Mouse (Mus musculus) neural tube, embryonic 15.5 days (tissue): Measurements from ENCODE around the gene Hist1h1c. TPM values are rescaled to one million over a fixed set of nuclear protein-coding genes. Genes with fewer than 3 reads are reported as not detected.
"Not testable (repeated sequence)": the region's sequence is repeated elsewhere in the genome, so short reads cannot be mapped to it uniquely, and the experiment has no call there.

Experiments
- ATAC-seq: fragments of 200-750 bp; cut with Nextera tagmentation; 2 replicates; pipeline ENCODE4 v1.8.0; 2017; ENCODE audit warnings: mild to moderate bottlenecking, moderate TSS enrichment, moderate library complexity; ENCODE audit not compliant: low FRiP score
- H3K27ac ChIP-seq: fragments of 300-500 bp; sonication (generic); replicated peaks from 2 replicates; pipeline ENCODE4 v1.5.1; 2015; ENCODE audit warnings: mild to moderate bottlenecking, inconsistent platforms
- H3K27me3 ChIP-seq: fragments of 300-500 bp; sonication (generic); replicated peaks from 2 replicates; pipeline ENCODE4 v1.6.1; 2015; ENCODE audit warnings: inconsistent platforms
- H3K36me3 ChIP-seq: fragments of 300-500 bp; sonication (generic); 2 replicates; pipeline ENCODE4 v1.6.1; 2015; ENCODE audit warnings: inconsistent platforms
- H3K4me1 ChIP-seq: fragments of 300-500 bp; sonication (generic); 2 replicates; pipeline ENCODE4 v1.6.1; 2015; ENCODE audit warnings: inconsistent platforms
- H3K4me2 ChIP-seq: fragments of 300-500 bp; sonication (generic); 2 replicates; pipeline ENCODE4 v1.6.1; 2015; ENCODE audit warnings: inconsistent platforms, mild to moderate bottlenecking, moderate library complexity
- H3K4me3 ChIP-seq: fragments of 300-500 bp; sonication (generic); replicated peaks from 2 replicates; pipeline ENCODE4 v1.5.1; 2015; ENCODE audit warnings: mild to moderate bottlenecking, inconsistent platforms
- H3K9ac ChIP-seq: fragments of 300-500 bp; sonication (generic); replicated peaks from 2 replicates; pipeline ENCODE4 v1.6.1; 2015; ENCODE audit warnings: mild to moderate bottlenecking, inconsistent platforms
- H3K9me3 ChIP-seq: fragments of 300-500 bp; sonication (generic); replicated peaks from 2 replicates; pipeline ENCODE4 v1.6.1; 2016; ENCODE audit warnings: inconsistent platforms
- WGBS: fragments of 180-500 bp; shearing (Covaris S2); methylation state at CpG from one replicate; pipeline ENCODE4 v1.1.7; 2015; ENCODE audit warnings: mixed read lengths; 5-methylcytosine and 5-hydroxymethylcytosine counted together
- polyA plus RNA-seq: library from polyadenylated mRNA; unstranded; fragments of >200 nt; fragmentation: Nextera tagmentation; extraction: Ambion mirVana; gene quantifications from 2 replicates; pipeline ENCODE4 v1.2.1, GENCODE M21; 2015

The Hist1h1c gene
- polyA plus RNA-seq, 1 experiment from 2014 or later = 7.4 TPM

DNA sequence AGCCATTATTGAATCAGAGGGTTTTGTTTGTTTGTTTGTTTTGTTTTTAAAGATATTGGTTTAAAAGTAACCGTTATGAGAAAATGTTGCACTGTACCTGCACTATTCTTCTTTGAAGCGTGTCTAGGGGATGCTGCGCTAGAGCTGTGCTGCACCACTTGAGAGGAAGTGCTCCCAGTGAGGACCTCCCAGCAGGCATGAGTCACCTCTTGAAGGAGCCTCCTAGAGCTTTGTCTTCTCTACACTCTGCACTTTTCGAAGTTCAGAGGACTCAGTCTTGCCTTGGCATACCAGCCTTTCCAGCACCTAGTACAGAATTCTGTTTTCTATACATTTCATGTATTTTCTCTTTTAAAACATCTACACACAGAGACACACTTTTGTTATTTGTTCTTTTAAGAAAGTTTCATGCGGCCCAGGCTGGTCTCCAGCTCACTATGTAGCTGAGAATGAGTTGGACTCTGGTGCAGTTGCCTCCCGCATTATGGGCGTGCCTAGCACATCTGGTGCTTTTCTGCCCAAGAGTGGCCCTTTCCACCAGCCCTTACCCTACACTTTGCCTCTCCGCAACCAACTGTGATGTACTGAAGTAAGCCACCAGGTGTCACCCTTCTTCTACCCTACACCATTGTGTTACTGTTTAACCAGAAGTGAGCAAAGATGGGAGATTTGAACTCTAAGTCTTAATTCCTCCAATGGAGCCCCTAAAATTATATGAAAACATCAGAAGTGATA is 37.7 kb upstream of the Hist1h1c start:
- no peaks in the 10 kb centered on the region for H3K9me3 ChIP-seq
- H3K4me1 ChIP-seq = peaks cover 14% of the 10 kb centered on the region; the same call in 1 of the 2 replicates
- no peak overlapping the region for H3K4me3 ChIP-seq
- H3K9ac ChIP-seq = no peak overlapping the region
- WGBS = 28% methylated on average over 8 of the region's 8 CpGs
- H3K27ac ChIP-seq = no peak overlapping the region
- ATAC-seq = no peak
- H3K4me2 ChIP-seq = no peak overlapping the region
- H3K36me3 ChIP-seq = no peaks in the 10 kb centered on the region
- no peaks in the 10 kb centered on the region for H3K27me3 ChIP-seq

DNA sequence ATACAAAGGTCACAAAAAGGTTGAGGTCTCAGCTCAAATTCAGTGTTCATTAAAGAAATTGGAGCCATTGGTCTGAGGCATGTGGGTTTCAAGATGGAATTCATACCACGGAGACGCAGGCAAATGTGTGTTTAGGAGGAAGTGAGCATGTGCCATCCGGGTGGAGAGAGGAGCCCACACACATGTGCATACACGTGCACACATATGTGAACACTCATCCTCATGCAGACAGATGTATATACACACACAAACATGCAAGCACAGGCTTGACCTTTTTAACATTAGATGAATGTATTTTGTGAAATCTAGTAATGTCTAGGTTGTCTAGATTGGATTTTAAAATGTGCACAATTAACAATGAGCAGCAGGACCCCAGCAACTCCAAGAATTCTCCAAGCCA is 36.4 kb upstream of the Hist1h1c start:
- Histone ChIP-seq H3K4me3 (no peak overlapping the region), H3K9me3 (no peaks in the 10 kb centered on the region), H3K4me2 (no peak overlapping the region), H3K27ac (no peak overlapping the region), H3K4me1 (peaks cover 14% of the 10 kb centered on the region; the same call in 1 of the 2 replicates), H3K27me3 (no peaks in the 10 kb centered on the region), H3K36me3 (no peaks in the 10 kb centered on the region), H3K9ac (no peak overlapping the region)
- no peak for ATAC-seq
- WGBS = 78% methylated on average over 4 of the region's 4 CpGs

DNA sequence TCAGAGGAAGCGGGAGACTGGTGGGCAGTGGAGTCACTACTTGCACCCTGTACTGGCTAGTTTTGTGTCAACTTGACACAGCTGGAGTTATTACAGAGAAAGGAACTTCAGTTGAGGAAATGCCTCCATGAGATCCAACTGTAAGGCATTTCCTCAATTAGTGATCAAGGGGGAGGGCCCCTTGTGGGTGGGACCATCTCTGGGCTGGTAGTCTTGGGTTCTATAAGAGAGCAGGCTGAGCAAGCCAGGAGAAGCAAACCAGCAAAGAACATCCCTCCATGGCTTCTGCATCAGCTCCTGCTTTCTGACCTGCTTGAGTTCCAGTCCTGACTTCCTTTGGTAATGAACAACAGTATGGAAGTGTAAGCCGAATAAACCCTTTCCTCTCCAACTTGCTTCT is 35.8 kb upstream of the Hist1h1c start:
- H3K36me3 ChIP-seq, H3K4me2 ChIP-seq, H3K27ac ChIP-seq, H3K27me3 ChIP-seq, H3K9me3 ChIP-seq, H3K4me3 ChIP-seq, H3K9ac ChIP-seq, ATAC-seq, H3K4me1 ChIP-seq: not testable (repeated sequence)
- 87% methylated on average over 2 of the region's 2 CpGs for WGBS

DNA sequence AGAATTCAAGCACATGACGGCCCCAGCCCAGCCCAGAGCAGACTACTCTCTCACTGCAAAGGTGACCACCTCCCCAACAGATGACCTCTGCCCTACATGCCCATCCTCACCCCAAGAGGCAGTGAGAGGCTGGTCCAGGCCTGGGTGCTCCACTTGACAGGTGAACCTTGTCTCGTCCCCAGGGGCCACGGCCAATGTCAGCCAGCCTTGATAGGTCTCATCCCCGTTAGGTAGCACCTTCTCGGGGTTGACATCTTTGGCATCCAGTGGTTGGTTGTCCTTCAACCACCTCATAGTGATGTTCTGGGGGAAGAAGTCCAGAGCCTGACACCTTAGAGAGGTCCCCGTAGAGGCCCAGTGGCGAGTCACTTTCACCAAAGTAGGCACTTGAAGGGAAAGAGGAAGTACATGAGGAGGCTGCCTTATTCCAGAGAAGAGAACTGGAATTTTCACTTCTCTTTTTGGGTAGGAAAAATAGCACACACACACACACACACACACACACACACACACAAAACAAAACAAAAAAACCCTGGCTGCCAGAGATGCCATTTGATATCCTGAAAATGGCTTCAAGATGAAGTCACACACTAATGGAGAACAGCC is 32.8 kb upstream of the Hist1h1c start:
- 96% methylated on average over 7 of the region's 7 CpGs for WGBS
- no peaks in the 10 kb centered on the region for H3K27me3 ChIP-seq
- H3K36me3 ChIP-seq = no peaks in the 10 kb centered on the region

DNA sequence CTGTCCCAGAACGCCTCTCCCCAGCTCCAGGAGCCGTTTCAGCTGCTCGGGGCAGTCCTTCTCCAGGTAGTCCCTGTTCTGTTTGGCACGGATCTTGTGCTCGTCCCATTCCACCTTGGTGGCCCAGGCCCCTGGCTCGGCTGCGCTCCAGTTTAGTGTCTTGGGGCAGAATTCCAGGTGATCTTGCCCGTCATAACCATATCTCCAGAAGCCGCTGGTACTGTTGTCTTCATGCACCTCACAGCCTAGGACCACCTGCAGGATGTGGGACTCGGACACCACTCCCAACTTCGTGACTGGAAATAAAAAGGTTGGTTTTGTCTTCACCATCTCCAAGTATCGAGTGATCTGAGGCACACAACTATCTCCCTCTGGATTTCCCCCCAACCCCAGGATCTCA is 31.8 kb upstream of the Hist1h1c start:
- peaks cover 9% of the 10 kb centered on the region for H3K4me1 ChIP-seq
- no peaks in the 10 kb centered on the region for H3K9me3 ChIP-seq
- no peak overlapping the region for H3K27ac ChIP-seq
- H3K4me2 ChIP-seq = no peak overlapping the region
- no peaks in the 10 kb centered on the region for H3K27me3 ChIP-seq
- H3K4me3 ChIP-seq = no peak overlapping the region
- 94% methylated on average over 12 of the region's 12 CpGs for WGBS
- no peak overlapping the region for H3K9ac ChIP-seq
- ATAC-seq = no peak
- H3K36me3 ChIP-seq = no peaks in the 10 kb centered on the region

More for the DNA sequence above, 32.8 kb upstream of the Hist1h1c start:
- peaks cover 9% of the 10 kb centered on the region for H3K4me1 ChIP-seq
- H3K4me3 ChIP-seq = no peak overlapping the region
- no peak for ATAC-seq
- no peaks in the 10 kb centered on the region for H3K9me3 ChIP-seq
- H3K9ac ChIP-seq = no peak overlapping the region
- H3K27ac ChIP-seq = no peak overlapping the region
- no peak overlapping the region for H3K4me2 ChIP-seq

DNA sequence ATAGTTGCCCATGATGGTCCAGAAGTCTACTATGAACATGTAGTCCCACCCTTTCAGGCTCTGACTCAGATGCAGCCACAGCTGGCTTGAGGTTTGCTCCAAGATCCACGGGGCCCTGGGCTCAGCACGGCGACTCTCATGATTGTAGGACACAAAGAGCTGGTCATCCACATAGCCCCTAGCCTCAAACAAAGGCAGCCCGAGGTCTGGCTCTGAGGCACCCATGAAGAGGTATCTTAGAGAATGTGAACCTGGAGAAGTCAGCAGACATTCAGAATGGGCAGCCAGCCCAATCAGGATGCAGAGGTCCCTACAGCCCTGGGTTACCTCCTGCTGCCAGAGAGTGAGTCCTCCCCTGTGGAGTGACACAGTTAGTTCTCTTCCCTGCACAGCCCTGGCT is 30.6 kb upstream of the Hist1h1c start:
- Histone ChIP-seq H3K27me3 (no peaks in the 10 kb centered on the region), H3K9me3 (no peaks in the 10 kb centered on the region), H3K36me3 (no peaks in the 10 kb centered on the region), H3K9ac (no peak overlapping the region), H3K4me3 (no peak overlapping the region), H3K4me1 (peaks cover 9% of the 10 kb centered on the region), H3K4me2 (no peak overlapping the region), H3K27ac (no peak overlapping the region)
- WGBS = 91% methylated on average over 4 of the region's 4 CpGs
- ATAC-seq = no peak

DNA sequence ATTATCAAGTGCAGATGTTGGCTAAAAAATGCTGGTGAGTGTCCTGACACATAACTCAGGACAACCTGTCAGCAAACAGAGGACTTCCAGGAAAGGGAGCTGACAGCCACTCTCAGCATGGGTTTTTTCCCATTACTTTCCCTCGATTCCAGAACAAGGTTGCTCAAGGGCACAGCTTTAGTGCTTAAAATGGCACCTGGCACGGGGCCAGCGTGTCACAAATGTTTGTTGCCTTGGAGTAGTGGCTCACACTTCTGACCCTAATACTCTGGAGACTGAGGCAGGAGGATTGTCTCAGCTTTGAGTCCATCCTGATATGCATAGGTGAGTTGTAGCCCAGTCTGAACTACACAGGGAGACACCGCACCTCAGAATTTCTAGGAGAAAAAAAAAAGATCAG is 30.0 kb upstream of the Hist1h1c start:
- ATAC-seq = no peak
- H3K4me2 ChIP-seq = no peak overlapping the region
- 76% methylated on average over 4 of the region's 4 CpGs for WGBS

DNA sequence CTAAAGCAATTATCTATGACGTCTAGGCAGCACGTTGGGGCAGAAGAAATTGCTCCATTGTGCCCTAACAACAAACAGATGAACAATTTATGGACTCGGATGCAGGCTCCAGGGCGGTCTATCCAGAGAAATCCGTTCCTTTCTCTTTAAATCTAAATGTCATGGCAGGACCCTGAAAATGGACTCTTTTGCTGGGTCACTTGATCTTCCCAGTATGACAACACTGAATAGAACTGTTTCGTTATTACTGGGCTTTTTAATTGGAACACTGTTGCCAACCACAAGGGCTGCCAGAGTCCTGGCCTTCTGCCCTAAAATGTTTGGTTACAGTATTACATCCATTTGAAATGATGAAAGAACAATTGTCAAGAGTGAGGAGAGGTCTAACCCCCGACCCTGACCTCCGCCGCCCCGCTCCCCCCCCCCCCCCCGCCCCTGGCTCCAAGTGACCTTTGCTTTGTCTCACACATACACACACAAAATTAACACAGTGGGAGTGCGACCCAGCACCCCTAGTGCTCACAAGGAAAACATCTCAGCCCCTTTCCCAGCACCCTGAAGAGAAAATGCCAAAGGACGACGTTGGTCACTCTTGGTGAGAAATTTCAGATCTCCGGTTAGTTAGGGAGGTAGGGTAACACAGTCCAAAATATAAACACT is 28.8 kb upstream of the Hist1h1c start:
- Histone ChIP-seq H3K27me3 (no peaks in the 10 kb centered on the region), H3K9ac (peak overlapping the region; percentile 26), H3K4me1 (peaks cover 9% of the 10 kb centered on the region), H3K36me3 (no peaks in the 10 kb centered on the region), H3K27ac (no peak overlapping the region), H3K4me2 (peak overlapping the region; percentile 64), H3K9me3 (no peaks in the 10 kb centered on the region), H3K4me3 (peak overlapping the region; percentile 41)
- ATAC-seq = no peak
- WGBS = 10% methylated on average over 15 of the region's 15 CpGs

More for the DNA sequence above, 30.0 kb upstream of the Hist1h1c start:
- Histone ChIP-seq H3K9ac (no peak overlapping the region), H3K36me3 (no peaks in the 10 kb centered on the region), H3K9me3 (no peaks in the 10 kb centered on the region), H3K4me1 (peaks cover 9% of the 10 kb centered on the region), H3K27ac (no peak overlapping the region), H3K27me3 (no peaks in the 10 kb centered on the region), H3K4me3 (no peak overlapping the region)

DNA sequence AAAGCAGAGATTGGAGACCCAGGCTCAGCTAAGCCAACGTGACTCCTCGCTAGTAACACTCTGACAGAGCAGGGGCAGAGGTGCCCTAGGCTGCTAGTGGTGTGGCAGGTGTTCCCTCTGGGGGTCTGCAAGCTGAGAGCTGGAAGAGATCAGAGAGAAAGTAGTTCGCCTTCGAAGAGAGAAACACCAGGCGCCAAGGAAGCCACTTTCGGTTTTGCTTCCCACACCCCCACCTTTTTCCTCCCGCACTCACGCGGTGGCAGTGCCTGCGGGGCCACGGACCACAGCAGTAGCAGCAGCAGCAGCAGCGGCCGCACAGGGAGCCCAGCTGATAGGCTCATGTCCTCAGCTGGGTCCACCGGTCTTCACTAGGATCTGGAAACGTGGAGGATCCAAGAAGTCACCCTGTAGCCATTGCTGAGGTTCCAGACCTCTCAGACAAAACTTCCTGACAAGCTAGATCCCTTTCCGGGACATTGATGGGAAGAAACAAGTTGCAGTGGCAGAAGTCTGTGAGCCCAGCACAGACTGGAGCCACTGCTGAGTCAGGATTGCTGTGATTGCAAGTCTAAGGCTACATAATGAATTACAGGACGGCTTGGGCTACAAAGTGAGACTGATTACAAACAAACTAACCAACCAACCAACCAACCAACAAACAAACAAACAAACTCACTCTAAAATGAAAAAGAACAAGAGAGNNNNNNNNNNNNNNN is 28.1 kb upstream of the Hist1h1c start, which contains the start of gene Hfe:
Gene Hfe, minus strand, starts transcription at position 481 of the 716 bp plus-strand sequence.
- H3K36me3 ChIP-seq = no peaks in the 10 kb centered on the region
- no peak within 1 kb of the TSS for H3K27ac ChIP-seq
- 2% methylated on average over 17 of the region's 17 CpGs for WGBS
- H3K4me2 ChIP-seq = peak within 1 kb of the TSS; percentile 64
- peaks cover 9% of the 10 kb centered on the region for H3K4me1 ChIP-seq
- H3K9ac ChIP-seq = peak within 1 kb of the TSS; percentile 26
- H3K4me3 ChIP-seq = peak within 1 kb of the TSS; percentile 41
- no peaks in the 10 kb centered on the region for H3K9me3 ChIP-seq
- peak; percentile 50; the same call in 1 of the 2 replicates for ATAC-seq
- H3K27me3 ChIP-seq = no peaks in the 10 kb centered on the region

DNA sequence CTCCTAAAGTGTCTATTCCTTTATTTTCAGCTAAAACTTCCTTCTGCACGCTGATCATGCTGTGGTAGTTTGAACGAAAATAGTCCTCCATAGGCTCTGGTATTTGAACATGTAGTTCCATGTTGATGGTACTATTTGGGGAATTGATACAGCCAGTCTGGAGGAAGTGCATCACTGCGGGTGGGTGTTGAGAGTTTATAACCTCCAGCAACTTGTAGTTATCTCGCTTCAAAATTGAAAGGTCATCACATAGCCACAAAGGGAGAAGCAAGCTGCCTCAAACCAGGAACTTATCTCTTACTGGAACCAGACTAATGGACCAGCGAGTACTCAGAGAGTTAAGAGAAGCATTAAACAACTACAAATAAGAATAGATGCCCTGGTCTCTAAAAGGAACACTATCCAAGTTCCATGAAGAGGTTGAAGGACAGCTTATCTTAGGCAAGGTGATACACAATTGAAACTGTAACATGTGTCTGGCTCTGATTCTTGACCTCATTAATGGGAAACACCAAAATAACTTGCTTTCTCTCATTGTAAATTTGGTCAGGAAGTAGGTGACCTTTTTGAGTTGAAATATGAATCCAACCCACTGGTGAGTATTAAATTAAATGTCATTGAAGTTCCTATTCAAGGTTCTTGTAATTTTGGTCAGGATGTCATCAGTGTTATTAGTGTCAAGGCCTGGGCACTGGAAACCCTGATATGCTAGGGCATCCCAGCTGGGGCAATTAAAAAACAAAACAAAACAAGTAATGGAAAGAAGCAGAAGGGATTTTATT is 22.2 kb upstream of the Hist1h1c start:
- no peaks in the 10 kb centered on the region for H3K27me3 ChIP-seq
- no peaks in the 10 kb centered on the region for H3K9me3 ChIP-seq
- H3K36me3 ChIP-seq = no peaks in the 10 kb centered on the region
- H3K4me3 ChIP-seq = no peak overlapping the region
- WGBS = 89% methylated on average over 5 of the region's 5 CpGs
- H3K9ac ChIP-seq = no peak overlapping the region
- ATAC-seq = no peak
- H3K4me1 ChIP-seq = no peaks in the 10 kb centered on the region
- no peak overlapping the region for H3K4me2 ChIP-seq
- no peak overlapping the region for H3K27ac ChIP-seq

DNA sequence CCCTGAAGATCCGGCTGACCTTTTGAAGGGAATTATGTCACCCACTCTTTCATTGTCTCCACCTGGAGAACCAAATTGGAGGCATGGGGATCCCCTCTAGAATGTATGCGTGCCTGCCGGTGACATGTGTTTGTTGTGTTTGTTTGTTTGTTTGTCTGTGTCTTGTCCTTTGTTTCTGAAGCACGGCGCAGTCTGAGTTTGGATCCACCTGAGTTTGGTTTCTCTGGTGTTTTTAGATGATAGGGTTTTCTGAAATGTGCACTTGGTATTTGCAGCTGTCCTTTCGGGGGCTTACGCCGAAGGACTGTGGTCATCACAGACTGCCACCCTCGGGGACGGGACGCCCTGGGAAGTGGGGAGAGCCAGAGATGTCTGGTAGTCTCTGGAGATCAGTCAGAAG is 21.4 kb upstream of the Hist1h1c start:
- H3K27me3 ChIP-seq = no peaks in the 10 kb centered on the region
- WGBS = 61% methylated on average over 11 of the region's 11 CpGs
- no peaks in the 10 kb centered on the region for H3K4me1 ChIP-seq
- no peak overlapping the region for H3K27ac ChIP-seq
- no peaks in the 10 kb centered on the region for H3K36me3 ChIP-seq
- H3K4me3 ChIP-seq = no peak overlapping the region
- ATAC-seq = no peak
- no peaks in the 10 kb centered on the region for H3K9me3 ChIP-seq
- no peak overlapping the region for H3K4me2 ChIP-seq
- no peak overlapping the region for H3K9ac ChIP-seq
